Mouse (Mus musculus): ENCODE results near the gene Epb41l1. TPM values are rescaled to one million over a fixed set of nuclear protein-coding genes. Genes with fewer than 3 reads are reported as not detected.
"Not testable (repeated sequence)": the region's sequence is repeated elsewhere in the genome, so short reads cannot be mapped to it uniquely, and the experiment has no call there.

Epb41l1 gene
- polyA plus RNA-seq, 1 experiment = 4.0 TPM

GRCm38 (mm10) chr2:156396096-156396495 lies 24.6 kb upstream of the Epb41l1 start:
- H3K36me3 ChIP-seq (ENCODE audit: control insufficient read depth, insufficient read depth, low read length) = no peaks in the 10 kb centered on the region
- H3K4me1 ChIP-seq (ENCODE audit: control insufficient read depth, insufficient read depth, low read length) = peaks cover 2% of the 10 kb centered on the region; the same call in 1 of the 2 replicates
- H3K27ac ChIP-seq (ENCODE audit: control insufficient read depth, insufficient read depth, low read depth, low read length) = no peak overlapping the region
- no peak for TF ChIP-seq CTCF (IDR thresholded peaks at IDR 0.05; ENCODE audit: control insufficient read depth, insufficient read depth, insufficient replicate concordance, low read depth, low read length)
- TF ChIP-seq POLR2A (IDR thresholded peaks at IDR 0.05; ENCODE audit: control insufficient read depth, low read depth, low read length) = no peak
- no peaks in the 10 kb centered on the region for H3K27me3 ChIP-seq (ENCODE audit: control insufficient read depth, insufficient read depth, low read length)
- H3K4me3 ChIP-seq (ENCODE audit: control insufficient read depth, low read depth, low read length) = no peak overlapping the region

- Histone ChIP-seq H3K27me3 (ENCODE audit: control insufficient read depth, insufficient read depth, low read length) (no peaks in the 10 kb centered on the region), H3K4me3 (ENCODE audit: control insufficient read depth, low read depth, low read length) (no peak overlapping the region), H3K27ac (ENCODE audit: control insufficient read depth, insufficient read depth, low read depth, low read length) (no peak overlapping the region), H3K4me1 (ENCODE audit: control insufficient read depth, insufficient read depth, low read length) (peaks cover 8% of the 10 kb centered on the region), H3K36me3 (ENCODE audit: control insufficient read depth, insufficient read depth, low read length) (no peaks in the 10 kb centered on the region)
- TF ChIP-seq CTCF (IDR thresholded peaks at IDR 0.05; ENCODE audit: control insufficient read depth, insufficient read depth, insufficient replicate concordance, low read depth, low read length) (no peak), POLR2A (IDR thresholded peaks at IDR 0.05; ENCODE audit: control insufficient read depth, low read depth, low read length) (no peak)
Observed at GRCm38 (mm10) chr2:156397988-156398387, 22.7 kb upstream of the Epb41l1 start.

GRCm38 (mm10) chr2:156399485-156399884 lies 21.2 kb upstream of the Epb41l1 start:
- Histone ChIP-seq H3K36me3 (ENCODE audit: control insufficient read depth, insufficient read depth, low read length) (no peaks in the 10 kb centered on the region), H3K4me1 (ENCODE audit: control insufficient read depth, insufficient read depth, low read length) (peaks cover 8% of the 10 kb centered on the region)

GRCm38 (mm10) chr2:156401331-156401730 lies 19.4 kb upstream of the Epb41l1 start:
- H3K27ac ChIP-seq (ENCODE audit: control insufficient read depth, insufficient read depth, low read depth, low read length) = peak overlapping the region; percentile 67
- peak overlapping the region; percentile 76 for H3K4me3 ChIP-seq (ENCODE audit: control insufficient read depth, low read depth, low read length)
- TF ChIP-seq POLR2A (IDR thresholded peaks at IDR 0.05; ENCODE audit: control insufficient read depth, low read depth, low read length) = peak; percentile 65; the same call in 1 of the 2 replicates
- TF ChIP-seq CTCF (IDR thresholded peaks at IDR 0.05; ENCODE audit: control insufficient read depth, insufficient read depth, insufficient replicate concordance, low read depth, low read length) = no peak

More at GRCm38 (mm10) chr2:156399485-156399884, 21.2 kb upstream of the Epb41l1 start:
- Histone ChIP-seq H3K4me3 (ENCODE audit: control insufficient read depth, low read depth, low read length) (no peak overlapping the region), H3K27me3 (ENCODE audit: control insufficient read depth, insufficient read depth, low read length) (no peaks in the 10 kb centered on the region), H3K27ac (ENCODE audit: control insufficient read depth, insufficient read depth, low read depth, low read length) (no peak overlapping the region)
- TF ChIP-seq CTCF (IDR thresholded peaks at IDR 0.05; ENCODE audit: control insufficient read depth, insufficient read depth, insufficient replicate concordance, low read depth, low read length) (no peak), POLR2A (IDR thresholded peaks at IDR 0.05; ENCODE audit: control insufficient read depth, low read depth, low read length) (no peak)

DNA sequence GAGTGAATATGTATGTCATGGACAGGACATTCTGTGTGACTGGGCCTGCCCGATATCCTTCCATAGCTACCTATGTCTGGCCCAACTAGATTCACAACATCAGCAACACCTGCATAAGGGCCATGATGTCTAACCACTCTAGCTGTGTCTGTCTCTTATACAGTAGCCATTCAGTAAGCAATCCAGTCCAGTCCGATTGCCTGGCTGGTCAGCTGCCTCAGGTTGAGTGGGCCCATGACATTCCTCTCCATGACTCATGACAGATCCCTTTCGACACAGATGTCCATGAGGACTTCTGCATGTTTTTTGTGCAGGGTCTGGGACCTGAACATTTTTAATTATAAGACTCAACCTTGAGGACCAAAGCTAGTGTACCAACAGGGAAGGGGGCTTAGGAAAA lies 18.7 kb upstream of the Epb41l1 start:
- peaks cover 8% of the 10 kb centered on the region for H3K4me1 ChIP-seq (ENCODE audit: control insufficient read depth, insufficient read depth, low read length)
- H3K36me3 ChIP-seq (ENCODE audit: control insufficient read depth, insufficient read depth, low read length) = no peaks in the 10 kb centered on the region
- no peaks in the 10 kb centered on the region for H3K27me3 ChIP-seq (ENCODE audit: control insufficient read depth, insufficient read depth, low read length)
- peak overlapping the region; percentile 76 for H3K4me3 ChIP-seq (ENCODE audit: control insufficient read depth, low read depth, low read length)
- H3K27ac ChIP-seq (ENCODE audit: control insufficient read depth, insufficient read depth, low read depth, low read length) = peak overlapping the region; percentile 67; the same call in 1 of the 2 replicates
- TF ChIP-seq POLR2A (IDR thresholded peaks at IDR 0.05; ENCODE audit: control insufficient read depth, low read depth, low read length) (no peak), CTCF (IDR thresholded peaks at IDR 0.05; ENCODE audit: control insufficient read depth, insufficient read depth, insufficient replicate concordance, low read depth, low read length) (no peak)

More at GRCm38 (mm10) chr2:156401331-156401730, 19.4 kb upstream of the Epb41l1 start:
- Histone ChIP-seq H3K27me3 (ENCODE audit: control insufficient read depth, insufficient read depth, low read length) (no peaks in the 10 kb centered on the region), H3K4me1 (ENCODE audit: control insufficient read depth, insufficient read depth, low read length) (peaks cover 8% of the 10 kb centered on the region), H3K36me3 (ENCODE audit: control insufficient read depth, insufficient read depth, low read length) (no peaks in the 10 kb centered on the region)

DNA sequence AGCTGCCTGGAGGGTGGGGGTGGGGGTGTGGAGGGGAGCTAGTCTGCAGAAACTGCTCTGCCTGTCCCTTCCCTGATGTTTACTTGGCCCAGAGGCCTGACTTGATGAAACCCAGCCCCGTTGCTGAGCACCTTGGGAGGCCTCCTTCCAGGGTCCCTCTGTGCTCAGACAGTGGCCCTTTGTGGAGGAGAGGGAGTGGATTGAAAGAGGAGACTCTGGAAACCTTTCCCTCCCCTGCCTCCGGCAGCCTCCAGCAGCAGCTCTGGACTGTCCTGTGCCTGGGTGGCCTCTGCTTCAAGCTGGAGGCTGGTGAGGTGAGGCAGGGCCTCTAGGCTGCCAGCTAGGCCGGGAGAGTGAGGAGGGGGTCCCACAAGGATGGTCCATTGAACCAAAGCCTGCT lies 13.7 kb upstream of the Epb41l1 start:
- Histone ChIP-seq H3K4me3 (ENCODE audit: control insufficient read depth, low read depth, low read length) (no peak overlapping the region), H3K27ac (ENCODE audit: control insufficient read depth, insufficient read depth, low read depth, low read length) (no peak overlapping the region)

DNA sequence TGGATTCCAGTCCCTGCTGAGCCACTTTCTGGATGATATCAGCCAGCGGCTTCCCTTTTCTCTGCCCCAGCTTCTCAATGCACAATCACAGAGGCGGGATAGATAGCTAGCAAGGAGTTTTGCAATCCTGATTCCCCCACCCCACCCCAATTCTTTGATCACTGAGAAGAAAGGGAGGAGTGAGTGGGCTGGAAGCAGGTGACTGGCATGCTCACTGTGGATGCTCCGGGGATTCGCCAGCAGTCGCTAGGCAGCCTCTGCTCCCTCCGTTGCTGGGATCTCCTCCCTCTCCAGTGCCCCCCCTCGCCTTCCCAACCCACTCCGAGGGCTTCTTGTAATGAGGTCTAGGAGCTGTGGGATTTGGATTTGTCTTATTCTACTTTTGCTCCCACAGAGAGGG lies 12.5 kb upstream of the Epb41l1 start:
- Histone ChIP-seq H3K27me3 (ENCODE audit: control insufficient read depth, insufficient read depth, low read length) (no peaks in the 10 kb centered on the region), H3K27ac (ENCODE audit: control insufficient read depth, insufficient read depth, low read depth, low read length) (no peak overlapping the region), H3K36me3 (ENCODE audit: control insufficient read depth, insufficient read depth, low read length) (no peaks in the 10 kb centered on the region), H3K4me1 (ENCODE audit: control insufficient read depth, insufficient read depth, low read length) (no peaks in the 10 kb centered on the region), H3K4me3 (ENCODE audit: control insufficient read depth, low read depth, low read length) (no peak overlapping the region)
- no peak for TF ChIP-seq CTCF (IDR thresholded peaks at IDR 0.05; ENCODE audit: control insufficient read depth, insufficient read depth, insufficient replicate concordance, low read depth, low read length)
- no peak for TF ChIP-seq POLR2A (IDR thresholded peaks at IDR 0.05; ENCODE audit: control insufficient read depth, low read depth, low read length)

More for the DNA sequence above, 13.7 kb upstream of the Epb41l1 start:
- H3K36me3 ChIP-seq (ENCODE audit: control insufficient read depth, insufficient read depth, low read length) = no peaks in the 10 kb centered on the region
- no peak for TF ChIP-seq POLR2A (IDR thresholded peaks at IDR 0.05; ENCODE audit: control insufficient read depth, low read depth, low read length)
- no peak for TF ChIP-seq CTCF (IDR thresholded peaks at IDR 0.05; ENCODE audit: control insufficient read depth, insufficient read depth, insufficient replicate concordance, low read depth, low read length)
- no peaks in the 10 kb centered on the region for H3K4me1 ChIP-seq (ENCODE audit: control insufficient read depth, insufficient read depth, low read length)
- no peaks in the 10 kb centered on the region for H3K27me3 ChIP-seq (ENCODE audit: control insufficient read depth, insufficient read depth, low read length)

DNA sequence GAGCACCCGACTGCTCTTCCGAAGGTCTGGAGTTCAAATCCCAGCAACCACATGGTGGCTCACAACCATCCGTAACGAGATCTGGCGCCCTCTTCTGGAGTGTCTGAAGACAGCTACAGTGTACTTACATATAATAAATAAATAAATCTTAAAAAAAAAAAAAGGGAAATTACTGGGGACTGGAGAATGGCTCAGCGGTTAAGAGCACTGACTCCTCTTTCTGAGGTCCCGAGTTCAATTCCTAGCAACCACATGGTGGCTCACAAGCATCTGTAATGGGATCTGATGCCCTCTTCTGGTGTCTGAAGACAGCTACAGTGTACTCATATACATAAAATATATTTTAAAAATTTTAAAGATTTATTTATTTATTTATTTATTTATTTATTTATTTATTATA lies 9.4 kb upstream of the Epb41l1 start:
- not testable (repeated sequence) for H3K4me3 ChIP-seq (ENCODE audit: control insufficient read depth, low read depth, low read length); H3K36me3 ChIP-seq (ENCODE audit: control insufficient read depth, insufficient read depth, low read length); H3K27me3 ChIP-seq (ENCODE audit: control insufficient read depth, insufficient read depth, low read length); H3K4me1 ChIP-seq (ENCODE audit: control insufficient read depth, insufficient read depth, low read length); H3K27ac ChIP-seq (ENCODE audit: control insufficient read depth, insufficient read depth, low read depth, low read length)
